Mouse (Mus musculus): Measurements from ENCODE around the gene Pcdh9.

Gene Pcdh9

DNA sequence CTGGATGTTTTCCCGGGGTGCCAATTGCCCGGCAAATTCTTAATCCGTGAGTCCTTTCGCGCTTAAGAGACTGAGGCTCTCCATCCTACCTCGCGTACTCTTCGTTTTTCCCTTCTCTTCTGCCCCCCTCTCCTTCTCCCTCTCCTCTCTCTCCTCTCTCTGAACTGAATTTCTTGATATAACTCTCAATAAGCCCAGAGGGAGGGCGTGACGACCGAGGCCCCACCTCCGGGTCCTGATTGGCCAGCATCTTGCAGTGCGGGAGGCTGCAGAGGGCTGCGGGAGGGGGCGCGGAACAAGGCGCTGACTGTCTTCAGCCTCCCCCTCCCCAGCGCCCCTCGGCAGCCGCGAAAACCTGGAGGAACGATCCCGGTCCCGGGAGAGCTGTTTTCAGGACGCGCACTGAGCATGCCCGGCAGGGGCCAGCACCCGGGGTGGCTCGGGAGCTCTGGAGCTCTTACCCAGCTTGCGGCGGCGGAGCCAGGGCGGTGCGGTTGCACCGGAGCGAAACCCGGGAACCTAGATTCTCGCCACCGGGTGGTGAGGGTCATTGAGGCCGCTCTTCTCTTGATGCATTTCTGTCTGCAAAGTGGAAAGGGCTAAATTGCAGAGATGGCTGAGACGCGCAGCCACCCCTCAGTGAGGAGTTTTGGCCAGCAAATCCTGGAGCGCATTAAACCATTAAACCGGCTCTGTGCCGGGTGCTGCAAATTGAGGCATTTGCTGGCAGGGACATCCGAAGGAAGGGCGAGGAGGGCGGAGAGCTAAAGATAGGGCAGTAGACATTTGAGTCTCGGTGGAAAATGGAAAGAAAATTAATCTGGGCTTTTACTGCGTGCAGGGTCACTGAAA, at the start of gene Pcdh9:
Gene Pcdh9, minus strand, starts transcription at position 161 of the 852 bp plus-strand sequence.
- peak; percentile 80 for DNase-seq (ENCODE audit: low spot score)

DNA sequence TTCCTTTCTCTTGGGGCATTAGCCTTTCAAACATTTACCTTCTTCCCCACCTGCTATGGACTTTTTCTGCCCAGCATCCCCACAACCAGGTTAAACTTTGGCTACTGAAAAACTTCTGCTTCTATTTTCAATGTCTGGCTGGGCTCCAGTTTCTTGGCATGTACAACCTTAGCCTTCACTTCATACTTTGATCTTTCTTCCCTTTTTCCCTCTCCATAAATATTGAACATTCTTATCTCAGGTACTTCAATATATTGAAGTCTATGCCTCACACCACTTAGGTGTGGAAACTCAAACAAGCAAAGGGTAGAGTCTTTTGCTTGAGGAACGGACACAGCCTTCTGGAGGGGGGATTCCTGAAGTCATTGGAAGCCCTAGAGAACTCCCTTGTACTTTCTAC, 16.4 kb upstream of the Pcdh9 start:
- DNase-seq (ENCODE audit: low spot score) = no peak

DNA sequence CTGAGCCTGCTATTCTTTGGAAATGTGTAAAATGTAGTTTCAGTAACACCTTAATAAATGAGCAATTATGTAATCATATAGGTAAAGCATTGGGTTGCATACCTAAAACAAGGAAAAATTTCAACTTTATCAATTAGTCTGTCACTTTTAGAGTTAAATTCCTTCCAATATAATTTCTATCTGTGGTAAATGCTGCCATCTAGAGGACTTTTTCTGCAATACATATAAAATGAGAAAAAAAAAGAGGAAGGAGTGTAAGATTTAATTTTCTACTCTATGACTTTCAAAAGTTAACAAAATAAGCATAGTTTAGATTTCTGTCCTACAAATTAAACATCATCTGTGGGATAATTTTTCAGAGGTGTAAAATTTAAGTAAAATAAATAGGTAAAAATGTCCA, 8.1 kb upstream of the Pcdh9 start:
- DNase-seq (ENCODE audit: low spot score) = no peak

DNA sequence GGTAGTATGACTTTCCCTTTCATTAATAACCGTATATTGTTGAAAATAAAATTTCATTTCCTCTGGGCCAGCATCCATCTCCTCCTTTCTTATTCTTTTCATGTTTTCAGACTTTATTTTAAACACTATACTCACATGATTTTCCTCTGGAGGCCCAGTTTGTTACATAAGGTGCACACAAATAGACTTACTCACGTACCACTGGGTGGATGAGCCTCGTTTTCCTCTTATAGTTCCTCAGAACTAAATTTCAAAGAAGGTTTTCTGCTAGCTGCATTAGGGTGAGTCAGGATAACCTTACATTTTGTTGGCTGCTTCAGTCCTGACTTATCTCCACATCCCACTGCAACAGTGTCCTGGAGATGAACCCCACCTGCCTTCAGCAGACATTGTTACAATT, 4.7 kb upstream of the Pcdh9 start:
- no peak for DNase-seq (ENCODE audit: low spot score)

DNA sequence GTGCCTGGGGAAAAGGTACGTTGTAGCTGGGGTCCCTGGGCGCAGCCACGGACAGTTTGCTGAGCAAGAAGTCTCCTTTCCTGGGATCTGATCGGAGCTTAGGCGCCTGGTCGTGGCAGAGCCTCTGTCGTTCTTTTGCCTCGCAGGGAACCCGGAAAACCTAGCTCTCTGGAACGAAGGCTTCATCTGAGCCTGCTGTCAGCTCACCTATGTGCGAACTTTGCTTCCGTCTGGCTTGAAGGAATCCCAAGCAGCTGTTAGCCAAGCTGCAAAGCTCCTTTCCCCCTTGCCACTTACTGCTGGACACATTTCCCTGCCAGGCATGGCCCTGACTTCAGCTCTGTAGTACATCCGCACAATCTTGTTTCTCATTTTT, 880 bp upstream of the Pcdh9 start:
- no peak for DNase-seq (ENCODE audit: low spot score)

DNA sequence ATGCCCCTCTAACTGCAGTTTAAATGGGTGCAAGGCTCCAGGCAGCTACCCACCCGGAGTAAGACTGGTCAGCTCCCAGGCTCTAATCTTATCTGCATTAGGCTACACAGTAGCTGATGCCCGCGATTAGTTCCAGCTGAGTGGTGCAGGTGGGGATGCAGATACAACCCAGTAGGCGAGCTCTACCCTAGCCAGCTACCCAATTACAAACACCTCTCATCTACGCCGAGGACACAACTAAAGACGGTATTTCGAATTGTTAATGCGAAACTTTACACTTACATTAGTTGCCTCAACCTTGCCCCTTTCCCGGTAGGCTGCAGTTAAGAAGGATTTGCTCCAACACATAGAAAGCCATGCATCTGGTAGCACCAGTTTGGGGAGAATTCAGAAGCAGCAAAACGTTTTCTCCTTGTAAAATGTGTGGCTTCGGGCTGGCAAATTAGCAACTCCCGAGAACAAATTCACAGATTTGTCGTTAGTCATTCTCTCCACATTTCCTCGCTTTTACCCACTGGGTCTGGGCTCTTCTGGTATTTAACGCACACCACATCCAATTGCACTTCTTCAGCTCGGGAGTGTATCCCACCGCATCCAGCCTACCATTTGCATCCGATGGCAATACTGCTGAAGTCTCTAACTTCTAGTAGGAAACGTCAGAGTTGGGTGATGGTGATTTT, 500 bp downstream of the Pcdh9 start:
- DNase-seq (ENCODE audit: low spot score) = no peak

DNA sequence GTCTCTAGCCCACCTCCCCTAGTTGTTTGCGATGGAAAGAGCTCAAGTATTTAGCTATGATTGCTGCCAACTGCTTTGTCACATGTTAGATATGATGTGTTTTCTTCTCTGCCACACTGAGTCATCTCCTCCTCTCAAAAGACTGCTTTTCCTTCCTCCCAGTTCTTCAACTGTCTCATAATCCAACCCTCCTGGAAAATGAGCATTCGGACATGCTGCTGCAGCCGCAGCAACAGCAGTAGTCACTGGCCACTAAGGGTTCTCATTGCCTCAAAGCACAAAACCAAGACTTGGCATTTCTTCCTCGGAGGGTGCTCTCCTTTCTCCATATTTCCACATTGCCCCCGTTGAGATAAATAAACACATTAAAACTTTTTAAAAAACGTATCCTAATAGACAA, 1.2 kb downstream of the Pcdh9 start:
- DNase-seq (ENCODE audit: low spot score) = no peak

DNA sequence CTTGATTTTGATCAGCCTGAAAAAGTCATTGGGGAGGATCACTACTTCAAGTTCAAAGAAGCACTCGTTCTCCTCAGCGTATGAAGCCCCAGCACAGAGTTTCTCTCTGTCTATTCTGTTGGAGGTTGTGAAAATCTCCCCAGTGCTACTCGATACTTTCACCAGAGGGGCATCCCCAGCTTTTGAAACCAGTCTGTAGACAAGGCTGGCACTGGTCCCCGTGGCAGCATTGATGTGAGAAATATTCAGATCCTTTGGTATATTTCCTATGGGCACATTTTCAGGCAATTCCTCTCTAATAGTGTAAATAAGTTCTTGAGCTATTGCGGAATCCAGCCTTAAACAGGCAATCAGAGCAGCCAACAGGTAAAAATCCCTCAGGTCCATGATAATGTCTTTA, 2.1 kb downstream of the Pcdh9 start:
- no peak for DNase-seq (ENCODE audit: low spot score)

DNA sequence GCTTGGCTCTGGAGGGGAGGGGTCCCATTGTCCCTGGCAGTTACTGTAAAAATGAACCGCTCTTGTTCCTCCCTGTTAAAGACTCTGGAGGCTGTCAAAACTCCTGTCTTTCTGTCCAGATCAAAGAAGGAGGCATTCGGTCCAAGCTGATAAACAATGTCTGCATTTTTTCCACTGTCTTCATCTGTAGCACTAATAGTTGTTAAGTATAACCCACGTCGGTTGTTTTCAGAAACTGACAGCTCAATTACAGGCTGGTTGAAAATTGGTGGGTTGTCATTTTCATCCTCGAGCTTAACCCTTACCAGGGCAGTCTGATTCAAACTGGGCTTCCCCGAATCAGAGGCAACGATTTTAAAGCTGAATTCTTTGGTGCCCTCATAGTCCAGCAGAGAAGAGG, 3.4 kb downstream of the Pcdh9 start:
- DNase-seq (ENCODE audit: low spot score) = no peak

DNA sequence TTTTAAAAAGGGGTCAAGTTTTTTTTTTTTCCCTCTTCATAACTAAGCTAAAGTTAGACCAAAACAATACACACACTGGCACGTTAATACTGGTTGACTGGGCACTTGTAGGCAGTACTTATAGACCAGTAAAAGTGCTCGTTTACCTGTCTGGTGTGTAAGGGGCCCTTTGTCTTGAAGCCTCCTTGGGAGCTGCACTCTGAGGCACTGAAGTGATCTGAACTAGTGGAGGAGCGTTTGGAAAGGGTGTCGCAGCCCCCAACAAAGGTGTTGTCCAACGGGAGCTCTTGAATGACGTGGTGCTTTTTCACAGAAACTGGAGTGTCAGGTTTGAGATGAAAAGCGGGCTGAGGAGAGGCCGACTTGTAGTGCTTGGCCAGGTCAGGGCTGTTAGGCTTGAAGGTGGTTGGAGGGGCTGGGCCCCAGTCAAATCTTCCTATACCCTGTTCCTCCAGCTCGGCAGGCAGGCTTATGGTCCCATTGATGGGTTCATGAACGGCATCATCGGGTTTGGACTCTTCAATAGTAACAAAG, 4.9 kb downstream of the Pcdh9 start:
- no peak for DNase-seq (ENCODE audit: low spot score)

DNA sequence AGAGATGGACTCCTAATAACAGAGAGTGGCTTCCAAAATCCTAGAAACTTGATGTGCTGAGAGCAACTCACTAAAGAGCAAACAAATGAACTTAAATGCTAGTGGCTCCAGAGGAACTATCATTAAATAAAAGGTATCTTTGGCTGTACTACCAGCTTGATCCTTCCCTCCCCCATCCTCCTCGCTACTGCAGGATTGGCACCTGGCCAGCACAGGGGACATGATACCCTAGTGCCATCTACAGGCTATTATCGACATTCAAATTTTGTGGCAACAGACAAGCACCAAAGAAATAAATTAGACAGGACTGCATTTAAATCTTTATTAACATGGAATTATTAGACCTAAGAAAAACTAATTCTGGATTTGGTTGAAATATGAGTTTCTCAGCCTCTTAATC, 6.0 kb downstream of the Pcdh9 start:
- DNase-seq (ENCODE audit: low spot score) = peak; percentile 51

DNA sequence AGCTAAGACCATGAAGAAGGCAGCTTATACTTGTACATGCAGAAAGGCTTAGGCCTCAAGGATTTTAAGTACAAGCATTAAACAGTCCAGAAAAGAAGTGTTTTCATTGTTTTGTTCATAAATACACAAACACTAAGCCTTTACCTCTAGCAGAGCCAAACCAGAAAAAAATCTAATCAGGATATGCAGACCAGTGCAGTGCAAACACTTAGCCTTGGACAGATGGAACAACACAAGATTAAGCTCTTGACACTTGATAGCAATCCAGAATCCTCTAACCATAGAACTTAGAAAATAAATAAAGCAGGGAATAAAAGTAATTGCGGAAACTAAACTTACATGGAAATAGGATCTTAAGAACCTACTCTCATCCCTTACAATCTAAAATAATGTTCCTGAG, 10.4 kb downstream of the Pcdh9 start:
- no peak for DNase-seq (ENCODE audit: low spot score)

DNA sequence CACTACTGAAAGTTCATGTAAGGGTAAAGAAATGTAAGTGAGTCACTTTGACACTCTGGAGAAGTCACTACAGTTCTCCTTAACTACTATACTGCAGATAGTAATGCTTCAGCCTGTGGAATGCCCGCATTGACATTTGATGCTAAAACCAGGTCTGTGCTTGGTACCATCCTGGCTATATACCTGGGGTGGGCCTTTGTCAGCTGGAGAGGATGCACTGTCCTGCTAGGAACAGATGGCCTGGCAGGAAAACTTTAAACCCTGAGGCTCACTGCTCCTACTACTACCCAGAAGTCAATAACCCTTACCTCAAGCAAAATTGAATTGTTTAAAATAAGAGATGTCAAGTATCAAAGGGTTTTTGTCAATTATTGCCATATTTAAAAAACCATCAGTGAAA, 14.5 kb downstream of the Pcdh9 start:
- no peak for DNase-seq (ENCODE audit: low spot score)

DNA sequence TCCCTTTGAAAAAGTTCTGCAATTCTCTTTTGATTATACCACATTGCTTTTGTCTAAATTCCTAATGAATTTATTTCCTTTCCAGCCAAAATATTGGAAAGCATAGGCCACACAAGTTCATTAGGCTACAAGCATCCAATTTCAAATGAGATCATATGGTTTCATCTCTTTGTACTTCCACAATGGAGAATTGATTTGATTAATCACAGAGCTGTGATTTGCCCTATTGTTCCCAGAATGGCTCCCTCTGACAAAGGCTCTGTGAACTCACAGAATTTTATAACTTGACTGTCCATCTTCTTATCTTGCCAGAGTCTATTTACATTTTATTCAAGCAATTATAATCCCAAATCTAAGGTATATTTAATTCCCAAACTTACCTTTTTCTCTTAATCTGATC, 22.3 kb downstream of the Pcdh9 start:
- no peak for DNase-seq (ENCODE audit: low spot score)

DNA sequence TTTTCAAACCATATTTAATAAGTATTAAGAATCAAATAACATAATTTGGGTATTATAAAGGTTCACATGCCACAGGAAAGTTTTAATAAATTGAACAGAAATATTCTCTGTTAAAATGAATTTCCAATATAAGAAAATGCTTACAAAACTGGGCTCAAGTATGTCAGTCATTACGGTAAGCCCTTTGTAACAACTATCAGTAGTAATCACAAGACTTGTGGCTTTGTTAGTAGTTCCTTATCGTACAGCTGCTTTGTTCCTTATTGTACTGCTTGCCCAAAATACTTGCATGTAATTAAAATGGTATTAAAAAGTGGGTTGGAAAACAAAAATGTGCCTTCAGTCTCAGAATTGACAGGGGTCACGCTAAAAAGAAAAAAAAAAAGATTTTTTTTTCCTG, 32.4 kb downstream of the Pcdh9 start:
- DNase-seq (ENCODE audit: low spot score) = no peak

DNA sequence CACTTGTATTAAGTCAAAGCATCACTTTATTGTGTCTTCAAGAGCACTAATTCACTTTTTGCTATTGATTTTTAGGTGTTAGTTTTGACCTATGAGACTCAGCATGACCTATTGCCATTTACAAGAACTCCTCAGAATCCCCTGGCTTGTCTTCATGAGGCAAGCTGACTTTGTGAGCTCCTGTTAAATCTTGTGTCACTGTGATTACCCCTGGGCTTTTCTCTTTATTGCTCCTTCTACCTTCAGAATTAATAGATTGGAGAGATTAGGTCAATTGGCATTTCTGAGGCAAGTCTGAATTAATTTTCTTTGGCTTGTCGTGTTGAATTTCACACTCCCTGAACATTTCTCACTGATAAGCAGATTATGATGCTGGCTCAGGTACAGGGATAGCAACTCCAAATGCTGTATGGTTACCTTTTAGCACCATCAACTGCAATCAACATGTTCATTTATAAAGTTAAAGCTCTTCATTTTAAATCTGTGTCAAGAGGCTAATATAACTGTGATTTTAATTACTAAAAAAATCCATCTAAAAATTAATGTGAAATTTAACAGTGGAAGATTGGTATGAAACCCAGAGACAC, 44.3 kb downstream of the Pcdh9 start:
- DNase-seq (ENCODE audit: low spot score) = no peak

DNA sequence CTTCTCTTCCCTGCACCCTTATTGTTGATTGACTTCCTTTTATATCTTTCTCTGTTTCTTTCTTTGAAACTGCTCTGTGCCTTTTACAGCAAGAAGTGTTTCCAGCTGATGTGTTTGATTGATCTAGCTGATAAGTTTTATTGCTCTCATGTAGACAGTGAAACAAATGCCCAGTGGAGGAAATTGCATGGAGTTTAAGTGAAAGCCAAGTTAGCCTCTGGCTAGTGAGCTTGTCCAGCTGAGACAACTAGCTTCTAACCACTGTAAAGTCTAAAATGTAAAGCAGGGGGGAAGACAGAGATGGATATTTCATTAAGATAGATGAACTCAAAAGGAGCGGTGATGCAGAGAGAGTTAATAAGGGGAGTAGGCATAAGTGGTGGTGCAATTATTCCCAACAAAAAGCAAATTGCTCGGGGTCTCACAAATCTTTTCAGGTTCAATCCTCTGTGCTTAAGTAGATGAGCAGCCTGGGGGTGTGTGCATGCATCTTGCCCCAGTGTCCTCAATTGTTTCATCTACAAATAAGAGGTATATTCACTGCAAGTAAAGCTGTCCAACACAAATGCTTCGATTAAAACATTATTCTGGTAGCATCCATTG, 47.7 kb downstream of the Pcdh9 start:
- no peak for DNase-seq (ENCODE audit: low spot score)

DNA sequence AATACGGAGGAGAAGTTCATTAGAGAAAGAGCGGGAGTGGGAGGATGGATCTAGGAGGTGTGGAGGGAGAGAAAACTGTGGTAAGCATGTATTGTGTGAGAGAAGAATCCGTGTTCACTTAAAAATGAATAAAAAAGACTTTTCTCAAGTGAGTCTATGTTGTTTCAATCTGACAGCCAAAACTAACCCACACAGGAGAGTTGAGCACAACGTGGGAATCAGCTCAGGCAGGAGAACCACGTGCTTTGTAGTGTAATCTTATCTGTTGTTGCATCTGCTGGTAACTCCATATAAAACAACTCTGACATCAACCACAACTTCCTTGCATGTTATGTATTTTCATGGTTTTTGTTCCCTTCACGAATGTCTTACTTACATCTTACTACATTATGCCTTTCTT, 58.0 kb downstream of the Pcdh9 start:
- no peak for DNase-seq (ENCODE audit: low spot score)

DNA sequence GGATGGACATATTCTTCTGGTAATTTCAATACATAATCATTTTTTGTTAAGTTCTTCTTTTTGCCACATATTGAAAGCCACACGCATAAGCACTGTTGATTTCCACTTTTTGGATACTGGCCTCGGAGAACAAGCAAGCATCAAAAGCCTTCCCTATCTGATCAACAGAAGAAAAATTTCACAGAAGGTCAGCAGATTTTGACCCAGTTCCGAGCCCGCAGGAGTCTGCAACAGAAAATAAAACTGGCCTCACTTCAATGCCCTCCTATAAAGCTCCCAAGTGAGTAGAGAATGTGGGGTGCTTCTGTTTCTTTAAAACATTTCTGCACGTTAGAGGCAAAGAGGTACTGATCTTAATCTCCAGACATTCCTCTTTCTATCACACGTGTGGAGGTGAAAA, 63.3 kb downstream of the Pcdh9 start:
- DNase-seq (ENCODE audit: low spot score) = no peak

DNA sequence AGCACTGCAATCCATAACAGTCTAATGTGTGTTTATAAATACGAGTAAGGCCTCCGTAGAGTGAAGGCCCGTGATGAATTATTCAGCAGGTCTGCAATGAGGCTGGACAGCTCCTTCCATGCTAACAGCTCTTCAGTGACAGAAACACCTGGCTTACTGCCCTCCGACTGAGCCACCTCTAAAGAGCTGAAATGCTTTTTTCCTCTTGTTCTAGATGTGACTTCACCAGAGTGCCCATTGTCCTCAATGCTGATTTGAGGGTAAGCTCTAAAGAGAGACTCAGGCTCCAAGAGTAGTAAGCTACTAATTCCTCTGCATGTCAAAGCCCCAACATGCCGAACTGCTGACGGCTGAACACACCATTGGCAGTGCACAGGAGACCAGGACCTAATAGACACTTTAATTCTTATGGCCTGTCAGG, 64.4 kb downstream of the Pcdh9 start:
- no peak for DNase-seq (ENCODE audit: low spot score)

DNA sequence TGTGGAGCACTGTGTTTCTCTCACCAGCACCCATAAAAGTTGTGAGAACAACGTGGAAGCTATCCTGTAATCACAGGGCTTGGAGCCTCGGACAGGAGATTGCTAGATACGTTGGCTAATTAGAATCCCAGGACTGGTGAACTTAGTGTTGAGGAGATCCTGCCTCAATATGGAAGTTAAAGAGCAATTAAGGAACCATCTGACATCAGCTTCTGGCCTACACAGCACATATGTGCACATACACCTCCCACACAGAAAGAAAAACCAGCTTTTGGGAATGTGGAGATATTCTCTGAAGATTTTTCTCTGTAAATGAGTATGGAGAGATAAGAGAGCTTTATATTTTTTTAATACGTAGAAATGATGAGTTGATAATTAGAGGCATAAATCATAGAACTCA, 71.6 kb downstream of the Pcdh9 start:
- DNase-seq (ENCODE audit: low spot score) = no peak

DNA sequence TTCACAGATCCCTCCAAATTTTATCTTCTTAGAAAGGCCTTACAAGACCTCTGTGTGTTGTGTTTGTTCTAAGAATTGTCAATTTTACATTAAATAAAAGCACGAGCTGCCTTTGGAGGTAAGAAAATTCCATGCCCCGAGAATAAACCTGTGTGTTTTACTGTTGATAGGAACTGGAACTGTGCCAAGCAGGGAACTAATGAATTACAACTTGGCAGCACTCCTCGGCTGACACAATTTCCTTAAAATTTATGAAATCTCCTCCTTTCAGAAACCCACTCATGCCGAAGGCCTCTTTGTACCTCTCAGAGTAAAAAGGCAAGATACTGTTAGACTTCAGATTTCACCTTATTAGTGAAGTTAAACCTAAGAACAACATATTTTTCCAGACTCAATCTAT, 72.9 kb downstream of the Pcdh9 start:
- no peak for DNase-seq (ENCODE audit: low spot score)

DNA sequence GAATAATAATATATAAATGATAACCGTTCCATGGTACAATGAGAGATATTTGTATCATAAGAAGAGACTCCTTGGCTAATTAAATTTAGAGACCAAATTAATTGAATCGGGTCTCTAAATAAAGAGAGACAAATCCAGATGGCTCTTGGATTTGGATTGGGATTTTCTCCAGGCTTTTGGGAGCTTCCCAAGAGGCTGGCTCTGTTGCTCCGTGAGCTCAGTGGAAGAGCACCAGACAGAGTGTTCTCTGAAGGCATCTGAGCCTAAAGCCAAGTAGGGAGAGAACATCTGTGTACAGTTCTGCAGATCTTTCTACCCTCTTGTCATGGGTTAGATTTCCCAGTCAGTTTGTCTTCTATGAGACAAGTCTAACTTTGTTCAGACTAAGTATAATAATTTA, 95.9 kb downstream of the Pcdh9 start:
- DNase-seq (ENCODE audit: low spot score) = no peak
